Mouse (Mus musculus) stomach, postnatal 0 days (tissue): Measurements from ENCODE around the gene Trpm3.

Experiments
- CTCF ChIP-seq: IDR thresholded peaks from 2 replicates; pipeline ENCODE4 v1.5.1; 2016; ENCODE audit warnings: antibody characterized with exemption, low read depth, mild to moderate bottlenecking, moderate library complexity
- EP300 ChIP-seq: optimal IDR thresholded peaks from 2 replicates; pipeline ENCODE3; 2016; ENCODE audit warnings: antibody characterized with exemption

DNA sequence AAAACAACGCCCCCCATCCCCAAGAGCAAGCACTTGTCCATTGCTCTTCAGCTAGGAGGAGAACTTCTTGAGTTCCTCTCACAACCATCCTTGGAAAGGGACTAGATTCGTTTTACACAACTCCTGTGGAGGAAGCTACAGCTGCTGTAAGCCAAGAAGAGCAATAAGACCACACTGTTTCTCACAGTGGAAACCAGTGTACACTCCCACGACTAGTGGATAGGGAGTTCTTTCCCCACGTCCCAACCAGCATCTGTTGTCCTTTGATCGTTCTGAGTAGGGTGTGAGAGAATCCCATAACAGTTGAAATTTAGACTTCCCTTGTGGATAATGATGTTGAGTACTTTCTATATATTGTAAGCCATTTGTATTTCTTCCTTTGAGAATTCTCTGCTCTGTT lies 728.6 kb downstream of the Trpm3 start:
- TF ChIP-seq CTCF = no peak
- TF ChIP-seq EP300 = no peak
